Mouse (Mus musculus) megakaryocyte, embryonic 14.5 days (primary cell): ENCODE data around the gene Isg20. TPM values are rescaled to one million over a fixed set of nuclear protein-coding genes. Genes with fewer than 3 reads are reported as not detected.

Experiments used
- H3K27me3 ChIP-seq: replicated peaks from 2 replicates; pipeline ENCODE3; 2012; ENCODE audit warnings: inconsistent platforms
- H3K36me3 ChIP-seq: replicated peaks from 2 replicates; pipeline ENCODE3; 2012; ENCODE audit warnings: low read length, inconsistent platforms, mixed read lengths
- H3K4me1 ChIP-seq: 2 replicates; pipeline ENCODE4 v1.6.1; 2012; ENCODE audit warnings: inconsistent platforms
- H3K4me3 ChIP-seq: replicated peaks from 2 replicates; pipeline ENCODE3; 2012; ENCODE audit warnings: moderate library complexity, mild to moderate bottlenecking, inconsistent platforms
- H3K9me3 ChIP-seq: 2 replicates; pipeline ENCODE4 v1.6.1; 2012; ENCODE audit warnings: inconsistent platforms
- FLI1 ChIP-seq: IDR thresholded peaks from 2 replicates; pipeline ENCODE4 v1.6.1; 2012; ENCODE audit warnings: low read length, inconsistent platforms, mixed read lengths
- GATA1 ChIP-seq: IDR thresholded peaks from 3 replicates; pipeline ENCODE4 v1.6.1; 2012; ENCODE audit warnings: mixed read lengths, low read length, inconsistent platforms, borderline replicate concordance
- polyA plus RNA-seq: library from polyadenylated mRNA; stranded (reverse); fragments of >175 nt; gene quantifications from 2 replicates; pipeline ENCODE4 v1.2.3, GENCODE M21; 2012; ENCODE audit warnings: low replicate concordance; ENCODE audit not compliant: insufficient read depth

The Isg20 gene
- polyA plus RNA-seq, 1 experiment, result 127 TPM

DNA sequence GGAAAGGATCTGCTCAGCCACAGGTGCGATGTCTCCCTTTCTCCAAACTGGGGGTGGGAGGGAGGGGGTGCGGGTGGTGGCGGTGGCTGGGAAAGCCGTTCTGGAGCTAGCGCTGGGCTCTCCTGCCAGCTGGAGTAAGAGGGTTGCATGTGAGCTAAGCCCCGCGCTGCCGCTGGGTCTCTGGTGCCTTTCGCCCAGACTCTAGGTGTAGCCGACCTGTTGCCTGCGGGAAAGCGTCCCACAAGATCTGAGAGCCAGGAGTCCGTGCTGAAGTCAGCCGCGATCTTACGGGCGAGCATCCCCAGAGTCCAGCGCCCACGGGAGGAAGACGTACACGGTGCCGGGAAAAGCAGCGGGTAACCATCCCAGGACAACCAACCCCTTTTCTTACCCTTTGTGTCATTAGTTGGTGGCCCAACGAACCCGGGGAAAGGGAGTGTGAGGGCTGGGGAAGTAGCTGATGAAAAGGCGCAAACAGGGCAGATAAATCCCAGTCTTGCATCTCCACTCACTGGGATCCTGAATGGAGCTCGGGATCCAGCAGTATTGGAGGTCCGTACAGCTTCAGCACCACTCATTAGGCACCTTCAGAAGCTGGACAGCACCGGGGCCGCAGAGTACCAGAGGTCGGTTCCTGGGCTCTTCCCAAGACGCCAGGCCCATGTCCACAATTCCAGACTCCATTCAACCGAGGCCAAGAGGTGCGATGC is 30.1 kb upstream of the Isg20 start:
- peak overlapping the region; percentile 83 for H3K4me3 ChIP-seq
- TF ChIP-seq GATA1 (no peak), FLI1 (no peak)
- no peaks in the 10 kb centered on the region for H3K9me3 ChIP-seq
- H3K27me3 ChIP-seq, result peaks cover 89% of the 10 kb centered on the region
- no peaks in the 10 kb centered on the region for H3K36me3 ChIP-seq
- H3K4me1 ChIP-seq, result peaks cover 50% of the 10 kb centered on the region

DNA sequence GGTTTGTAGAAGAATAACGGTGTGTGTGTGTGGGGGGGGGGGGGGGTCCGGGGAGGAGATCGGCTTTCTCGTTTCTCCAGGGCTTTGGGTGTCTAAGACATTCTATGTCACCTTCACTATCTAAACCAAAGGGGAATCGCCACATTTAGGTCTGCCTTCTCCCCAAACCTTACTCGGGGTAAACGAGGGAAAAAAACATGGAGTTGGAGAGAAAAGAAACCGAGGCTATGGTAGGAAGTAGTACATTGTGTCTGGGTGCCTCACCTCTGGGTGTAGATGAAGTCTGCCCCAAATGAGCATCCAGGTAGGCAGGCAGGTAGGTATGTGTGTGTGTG is 29.5 kb upstream of the Isg20 start:
- Histone ChIP-seq H3K4me1 (peaks cover 55% of the 10 kb centered on the region), H3K27me3 (peaks cover 91% of the 10 kb centered on the region), H3K9me3 (no peaks in the 10 kb centered on the region)

DNA sequence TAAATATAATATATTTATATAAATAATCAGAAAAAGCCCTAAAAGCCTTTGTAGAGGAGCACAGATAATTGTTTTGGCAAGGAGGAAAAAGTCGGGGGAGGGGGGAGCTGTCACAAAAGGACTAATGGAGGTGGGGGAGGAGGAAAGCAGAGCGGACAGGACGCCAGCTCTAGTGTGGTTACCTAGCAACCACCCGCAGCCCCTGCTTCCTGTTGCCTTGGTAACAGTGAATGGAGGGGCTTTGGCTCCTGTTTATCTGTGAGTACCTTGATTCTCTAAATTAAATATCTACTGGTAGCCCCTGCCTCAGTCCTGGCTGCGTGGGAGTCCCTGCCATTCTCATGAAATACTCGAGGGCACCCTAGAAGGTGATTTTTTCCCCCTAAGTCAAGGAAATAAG is 29.1 kb upstream of the Isg20 start:
- Histone ChIP-seq H3K4me3 (no peak overlapping the region), H3K27me3 (peaks cover 89% of the 10 kb centered on the region), H3K9me3 (no peaks in the 10 kb centered on the region), H3K36me3 (no peaks in the 10 kb centered on the region), H3K4me1 (peaks cover 59% of the 10 kb centered on the region)
- TF ChIP-seq GATA1 (no peak), FLI1 (no peak)

More for the DNA sequence above, 29.5 kb upstream of the Isg20 start:
- Histone ChIP-seq H3K4me3 (peak overlapping the region; percentile 59), H3K36me3 (no peaks in the 10 kb centered on the region)
- TF ChIP-seq GATA1, result no peak
- no peak for TF ChIP-seq FLI1

DNA sequence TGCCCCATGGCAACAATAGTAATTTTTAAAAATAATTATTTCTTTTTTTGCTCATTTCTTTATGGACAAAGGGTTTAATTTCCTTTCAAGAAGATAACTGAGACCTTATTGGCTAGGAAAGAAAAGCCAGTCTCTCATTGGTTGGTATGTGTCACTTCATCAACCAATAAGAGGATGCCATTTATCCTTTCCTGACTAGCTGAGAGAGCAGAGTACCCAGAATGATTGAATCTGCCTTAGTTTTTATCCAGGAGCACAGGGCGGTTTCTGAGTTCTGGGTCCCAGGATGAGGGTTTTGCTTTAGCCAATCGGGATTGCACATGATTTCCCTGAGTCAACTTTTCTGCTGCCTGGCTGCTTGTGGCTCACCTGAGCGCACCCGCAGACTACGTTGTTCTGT is 27.8 kb upstream of the Isg20 start:
- TF ChIP-seq GATA1, result no peak
- no peak for TF ChIP-seq FLI1
- Histone ChIP-seq H3K4me3 (no peak overlapping the region), H3K27me3 (peaks cover 86% of the 10 kb centered on the region), H3K4me1 (peaks cover 71% of the 10 kb centered on the region), H3K9me3 (no peaks in the 10 kb centered on the region), H3K36me3 (no peaks in the 10 kb centered on the region)

DNA sequence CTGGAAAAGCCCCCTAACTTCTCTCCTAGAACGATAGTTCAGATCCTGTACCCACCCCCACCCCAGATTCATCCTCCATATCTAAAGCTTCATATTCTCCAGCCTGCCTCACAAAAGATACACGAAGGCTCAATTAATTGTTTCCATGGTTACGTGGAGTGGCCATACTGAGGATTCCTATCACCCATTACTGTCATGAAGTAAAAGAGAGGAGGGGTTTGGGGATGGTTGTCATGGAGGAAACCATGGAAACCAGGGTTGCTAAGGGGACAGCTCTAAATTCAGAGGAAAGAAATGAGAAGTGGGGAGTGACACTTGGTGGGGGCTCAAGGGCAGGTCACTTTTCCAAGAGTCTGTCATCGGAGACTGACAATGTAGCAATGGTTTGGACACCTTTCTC is 26.7 kb upstream of the Isg20 start:
- Histone ChIP-seq H3K27me3 (peaks cover 76% of the 10 kb centered on the region), H3K4me1 (peaks cover 78% of the 10 kb centered on the region), H3K9me3 (no peaks in the 10 kb centered on the region), H3K4me3 (no peak overlapping the region), H3K36me3 (no peaks in the 10 kb centered on the region)
- no peak for TF ChIP-seq GATA1
- TF ChIP-seq FLI1, result no peak

DNA sequence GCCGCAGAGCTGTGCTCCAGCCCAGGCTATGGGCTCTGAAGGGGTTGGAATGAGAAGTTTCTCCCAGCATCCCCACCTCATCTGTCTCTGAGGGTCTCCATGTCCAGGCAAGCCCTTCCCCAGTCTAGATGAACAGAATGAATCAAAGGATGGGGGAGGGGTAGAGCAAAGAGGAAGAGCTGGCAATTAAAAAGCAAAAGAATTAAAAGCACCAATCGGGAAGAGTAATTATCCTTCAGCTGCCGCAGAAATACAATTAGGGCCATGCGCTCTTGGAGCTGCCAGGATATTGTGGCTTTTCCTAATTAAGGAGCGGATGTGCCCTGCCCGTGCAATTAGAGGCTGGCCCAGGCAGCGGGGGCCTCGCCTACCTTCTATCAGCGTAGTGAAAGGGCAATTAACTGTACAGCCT is 25.8 kb upstream of the Isg20 start:
- TF ChIP-seq FLI1 (no peak), GATA1 (no peak)
- Histone ChIP-seq H3K4me3 (peak overlapping the region; percentile 26), H3K9me3 (no peaks in the 10 kb centered on the region), H3K36me3 (no peaks in the 10 kb centered on the region), H3K27me3 (peaks cover 68% of the 10 kb centered on the region), H3K4me1 (peaks cover 79% of the 10 kb centered on the region)

DNA sequence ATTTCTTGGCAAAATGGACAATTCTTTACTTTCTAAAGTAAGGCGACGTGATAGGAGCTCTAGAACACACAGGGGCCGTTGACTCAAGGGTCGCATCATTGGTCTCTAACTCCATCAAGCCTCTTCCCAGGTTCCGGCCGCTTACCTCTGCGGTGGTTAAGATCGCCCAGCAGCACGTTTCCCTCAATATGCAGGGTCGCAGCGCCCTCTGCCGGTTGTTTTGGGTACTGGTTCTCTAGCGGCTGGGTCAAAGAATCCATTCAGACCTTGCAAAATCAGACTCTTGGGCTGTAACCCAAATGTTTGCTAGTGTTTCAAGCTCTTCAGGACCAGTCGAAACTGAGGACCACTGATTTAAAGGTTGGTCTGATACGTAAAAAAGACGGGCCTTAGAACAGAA is 22.6 kb upstream of the Isg20 start:
- H3K36me3 ChIP-seq, result no peaks in the 10 kb centered on the region
- TF ChIP-seq GATA1, result no peak
- no peak for TF ChIP-seq FLI1
- H3K4me3 ChIP-seq, result peak overlapping the region; percentile 83
- peaks cover 83% of the 10 kb centered on the region for H3K4me1 ChIP-seq
- H3K9me3 ChIP-seq, result no peaks in the 10 kb centered on the region
- peaks cover 41% of the 10 kb centered on the region for H3K27me3 ChIP-seq

DNA sequence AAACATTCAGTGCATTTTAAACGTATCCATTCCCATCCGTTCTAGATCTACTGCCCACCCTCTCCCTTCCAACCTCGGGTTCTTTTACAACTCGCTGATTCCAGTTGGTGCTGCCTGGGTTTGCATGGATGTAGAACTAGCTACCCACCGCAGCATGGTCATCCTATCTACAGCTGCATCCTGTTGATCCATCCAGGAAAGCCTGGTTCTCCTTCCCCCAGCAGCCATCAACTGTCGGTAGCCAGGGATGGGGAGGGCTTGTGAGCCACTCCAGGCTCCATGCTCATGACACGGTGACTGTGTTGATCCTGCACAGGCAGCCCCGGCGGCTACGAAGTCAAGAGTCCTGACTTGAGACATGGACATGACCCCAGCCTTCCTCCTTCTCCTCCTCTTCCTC is 19.3 kb upstream of the Isg20 start:
- H3K4me1 ChIP-seq, result peaks cover 88% of the 10 kb centered on the region
- peaks cover 9% of the 10 kb centered on the region for H3K27me3 ChIP-seq

DNA sequence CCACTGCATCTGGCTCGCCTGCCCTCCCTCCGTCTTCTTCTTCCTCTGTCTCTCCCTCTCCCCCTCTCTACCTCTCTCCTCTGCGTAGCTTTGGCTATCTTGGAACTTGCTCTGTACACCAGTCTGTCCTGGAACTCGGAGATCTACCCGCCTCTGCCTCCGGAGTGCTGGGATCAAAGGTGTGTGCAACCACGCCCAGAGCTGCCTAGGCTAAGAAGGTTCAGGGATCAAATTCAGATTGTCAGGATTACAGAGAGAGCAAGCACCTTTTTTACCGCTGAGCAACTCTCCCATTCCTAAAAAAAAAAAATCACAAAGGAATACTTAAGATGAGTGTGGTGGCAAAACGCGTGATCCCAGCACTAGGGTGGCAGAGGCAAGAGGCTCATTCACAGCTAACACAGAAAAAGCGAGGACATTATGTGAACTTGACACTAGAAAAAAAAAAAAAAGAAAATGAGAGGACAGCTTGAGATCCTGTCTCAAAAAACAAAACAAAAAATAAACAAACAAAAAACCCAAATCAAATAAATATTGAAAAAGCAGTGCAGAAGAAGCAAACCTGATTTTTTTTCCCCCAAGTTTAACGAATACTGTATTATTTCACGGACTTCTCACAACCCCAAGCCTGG is 18.1 kb upstream of the Isg20 start:
- peaks cover 15% of the 10 kb centered on the region for H3K36me3 ChIP-seq
- H3K4me3 ChIP-seq, result peak overlapping the region; percentile 94
- H3K4me1 ChIP-seq, result peaks cover 77% of the 10 kb centered on the region
- H3K27me3 ChIP-seq, result peaks cover under 1% of the 10 kb centered on the region
- TF ChIP-seq FLI1 (no peak), GATA1 (no peak)
- H3K9me3 ChIP-seq, result no peaks in the 10 kb centered on the region

More for the DNA sequence above, 19.3 kb upstream of the Isg20 start:
- H3K4me3 ChIP-seq, result peak overlapping the region; percentile 86
- H3K9me3 ChIP-seq, result no peaks in the 10 kb centered on the region
- peak; percentile 88 for TF ChIP-seq FLI1
- TF ChIP-seq GATA1, result peak; percentile 89
- H3K36me3 ChIP-seq, result peaks cover 15% of the 10 kb centered on the region

DNA sequence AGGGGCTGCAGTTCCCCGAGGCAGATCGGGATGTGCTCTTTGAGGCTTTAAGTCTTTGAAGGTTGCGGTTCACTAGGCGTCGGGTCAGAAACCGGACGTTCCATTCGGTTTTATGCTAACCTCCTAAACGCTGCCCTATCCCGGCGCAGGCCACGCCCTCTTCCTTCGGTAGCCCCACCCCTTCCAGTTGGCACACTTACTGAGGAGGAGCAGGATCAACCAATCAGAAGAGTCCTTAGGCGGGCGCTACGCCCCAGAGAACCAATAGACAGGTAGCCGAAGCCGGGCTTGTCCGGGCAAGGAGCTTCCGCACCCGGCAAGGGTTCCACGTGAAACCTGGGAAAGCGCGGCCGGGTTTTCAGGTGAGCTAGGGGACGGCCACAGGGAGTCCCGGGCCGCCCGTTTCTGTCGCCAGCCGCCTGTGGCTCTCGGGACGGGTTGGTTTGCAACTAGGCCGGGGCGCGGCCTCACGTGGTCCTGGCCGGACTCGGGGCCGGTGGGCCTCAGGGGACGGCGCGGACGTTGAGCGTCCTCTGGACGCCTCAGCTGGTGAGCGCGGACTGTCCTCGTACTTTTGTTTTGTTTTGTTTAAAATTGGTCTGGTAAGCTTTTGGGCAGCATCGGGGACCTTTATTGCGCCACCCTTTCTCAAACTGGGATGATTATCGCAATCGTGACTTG is 17.4 kb upstream of the Isg20 start, which contains the start of gene Aen:
Aen (plus strand) TSS at position 202 of the 681 bp plus-strand sequence.
- Histone ChIP-seq H3K27me3 (no peaks in the 10 kb centered on the region), H3K4me3 (peak within 1 kb of the TSS; percentile 94), H3K9me3 (no peaks in the 10 kb centered on the region), H3K4me1 (peaks cover 70% of the 10 kb centered on the region), H3K36me3 (peaks cover 15% of the 10 kb centered on the region)
- TF ChIP-seq FLI1, result no peak
- TF ChIP-seq GATA1, result no peak
